Mouse (Mus musculus) limb, embryonic 11.5 days (tissue): ENCODE measurements around the gene Rtn3. TPM values are rescaled to one million over a fixed set of nuclear protein-coding genes. Genes with fewer than 3 reads are reported as not detected.
"Not testable (repeated sequence)": the region's sequence is repeated elsewhere in the genome, so short reads cannot be mapped to it uniquely, and the experiment has no call there.

Experiments
- ATAC-seq: fragments of 200-750 bp; cut with Nextera tagmentation; 2 replicates; pipeline ENCODE4 v1.8.0; 2017; ENCODE audit warnings: low read depth; ENCODE audit not compliant: insufficient number of reproducible peaks, low FRiP score, low TSS enrichment
- DNase-seq: peaks from one replicate; pipeline ENCODE4 v3.0.0-alpha.2; 2015; ENCODE audit warnings: low spot score
- H3K27ac ChIP-seq: fragments of 300-500 bp; sonication (generic); replicated peaks from 2 replicates; pipeline ENCODE4 v1.5.1; 2014; ENCODE audit warnings: low read depth, mild to moderate bottlenecking, low read length
- H3K27me3 ChIP-seq: fragments of 300-500 bp; sonication (generic); 2 replicates; pipeline ENCODE4 v1.6.1; 2014; ENCODE audit warnings: mild to moderate bottlenecking, low read length, mixed read lengths; ENCODE audit not compliant: control insufficient read depth, insufficient read depth
- H3K36me3 ChIP-seq: fragments of 300-500 bp; sonication (generic); 2 replicates; pipeline ENCODE4 v1.6.1; 2014; ENCODE audit warnings: mild to moderate bottlenecking, low read length, moderate library complexity, mixed read lengths; ENCODE audit not compliant: control insufficient read depth, insufficient read depth
- H3K4me1 ChIP-seq: fragments of 300-500 bp; sonication (generic); 2 replicates; pipeline ENCODE4 v1.6.1; 2014; ENCODE audit warnings: low read length, mixed read lengths; ENCODE audit not compliant: control insufficient read depth, insufficient read depth
- H3K4me2 ChIP-seq: fragments of 300-500 bp; sonication (generic); 2 replicates; pipeline ENCODE4 v1.6.1; 2014; ENCODE audit warnings: low read depth, mild to moderate bottlenecking, moderate library complexity; ENCODE audit not compliant: severe bottlenecking
- H3K4me3 ChIP-seq: fragments of 300-500 bp; sonication (generic); 2 replicates; pipeline ENCODE4 v1.5.1; 2014; ENCODE audit warnings: low read depth, low read length
- H3K9ac ChIP-seq: fragments of 300-500 bp; sonication (generic); 2 replicates; pipeline ENCODE4 v1.6.1; 2014; ENCODE audit warnings: mild to moderate bottlenecking, low read length
- H3K9me3 ChIP-seq: fragments of 300-500 bp; sonication (generic); 2 replicates; pipeline ENCODE4 v1.6.1; 2016; ENCODE audit warnings: low read length; ENCODE audit not compliant: control insufficient read depth
- WGBS: fragments of 180-500 bp; shearing (Covaris S2); extraction: QIAGEN DNeasy Blood & Tissue Kit; methylation state at CpG from one replicate; pipeline ENCODE4 v1.1.7; 2014; 5-methylcytosine and 5-hydroxymethylcytosine counted together
- polyA plus RNA-seq: library from polyadenylated mRNA; unstranded; fragments of >200 nt; fragmentation: Nextera tagmentation; extraction: Ambion mirVana; gene quantifications from 2 replicates; pipeline ENCODE4 v1.2.1, GENCODE M21; 2014

Gene Rtn3
- polyA plus RNA-seq, 1 experiment from 2014 or later = 94.1 TPM

DNA sequence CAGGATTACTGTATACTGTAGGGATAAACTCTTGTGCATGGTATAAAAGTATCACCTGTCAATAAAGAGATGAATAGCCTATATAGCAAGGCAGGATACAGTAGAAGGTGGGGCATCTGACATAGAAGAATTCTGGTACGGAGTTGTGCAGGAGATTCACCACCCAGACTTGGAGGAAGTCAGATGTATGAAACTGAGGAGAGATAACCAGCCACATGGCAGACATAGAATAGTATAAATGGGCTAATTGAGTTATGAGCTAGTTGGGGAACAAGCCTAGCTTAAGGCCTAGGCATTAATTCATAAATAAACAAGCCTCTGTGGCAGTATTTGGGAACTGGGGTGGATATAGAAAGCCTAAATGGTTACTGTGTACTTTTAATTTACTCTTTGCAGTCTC, 33.4 kb upstream of the Rtn3 start:
- WGBS = 96% methylated on average over 1 of the region's 1 CpGs
- Histone ChIP-seq H3K4me2 (no peak overlapping the region), H3K9ac (no peak overlapping the region), H3K4me3 (no peak overlapping the region), H3K36me3 (peaks cover 2% of the 10 kb centered on the region; the same call in 1 of the 2 replicates), H3K4me1 (no peaks in the 10 kb centered on the region), H3K27me3 (no peaks in the 10 kb centered on the region), H3K27ac (no peak overlapping the region), H3K9me3 (no peaks in the 10 kb centered on the region)
- ATAC-seq (no peak), DNase-seq (no peak)

DNA sequence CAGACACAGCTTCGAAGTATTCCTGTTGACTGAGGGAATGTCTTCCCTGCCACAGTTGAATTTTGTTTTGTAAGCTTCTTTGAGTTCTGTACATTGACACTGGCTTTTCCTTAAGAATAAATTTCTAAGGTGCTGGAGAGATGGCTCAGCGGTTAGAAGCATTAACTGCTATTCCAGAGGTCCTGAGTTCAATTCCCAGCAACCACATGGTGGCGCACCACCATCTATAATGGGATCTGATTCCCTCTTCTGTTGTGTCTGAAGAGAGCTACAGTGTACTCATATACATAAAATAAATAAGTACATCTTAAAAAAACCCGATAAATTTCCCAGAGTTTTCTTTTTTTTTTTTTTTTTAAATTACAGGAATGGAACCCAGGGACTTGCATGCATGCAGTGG, 24.9 kb upstream of the Rtn3 start:
- Histone ChIP-seq H3K4me1 (no peaks in the 10 kb centered on the region), H3K9me3 (no peaks in the 10 kb centered on the region), H3K36me3 (peaks cover 4% of the 10 kb centered on the region; the same call in 1 of the 2 replicates), H3K4me2 (no peak overlapping the region), H3K9ac (no peak overlapping the region), H3K27ac (no peak overlapping the region), H3K27me3 (no peaks in the 10 kb centered on the region), H3K4me3 (no peak overlapping the region)
- ATAC-seq (no peak), DNase-seq (no peak)
- 74% methylated on average over 4 of the region's 4 CpGs for WGBS

DNA sequence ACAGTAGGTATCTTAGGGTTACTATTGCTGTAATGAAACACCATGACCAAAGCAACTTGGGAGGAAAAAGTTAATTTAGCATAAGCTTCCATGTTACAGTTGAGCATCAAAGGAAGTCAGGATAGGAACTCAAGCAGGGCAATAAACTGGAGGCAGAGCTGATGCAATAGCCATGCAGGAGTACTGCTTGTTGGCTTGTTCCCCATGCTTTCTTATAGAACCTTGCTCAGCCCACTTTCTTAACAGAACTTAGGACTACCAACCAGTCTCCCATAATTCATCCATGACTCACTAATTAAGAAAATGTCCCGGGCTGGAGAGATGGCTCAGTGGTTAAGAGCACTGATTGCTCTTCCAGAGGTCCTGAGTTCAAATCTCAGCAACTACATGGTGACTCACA, 23.2 kb upstream of the Rtn3 start:
- DNase-seq = no peak
- no peak for ATAC-seq

DNA sequence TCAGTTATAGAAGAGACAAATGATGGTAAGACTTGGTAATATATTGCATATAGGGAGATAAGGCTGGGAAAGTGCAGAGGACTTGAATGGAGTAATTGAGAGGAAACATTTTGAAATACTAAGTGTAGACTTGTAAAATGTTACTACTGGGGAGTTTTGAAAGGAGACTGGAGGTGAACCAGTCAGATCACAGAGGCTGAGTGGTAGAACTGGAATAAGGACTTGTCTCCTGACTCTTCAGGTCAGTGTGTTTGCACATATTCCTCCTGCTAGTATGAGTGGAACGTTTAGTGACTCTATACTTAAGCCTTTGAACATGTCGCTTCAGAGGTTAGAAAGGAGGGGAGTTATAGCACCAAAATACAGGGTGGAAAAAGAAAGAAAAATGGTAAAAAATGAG, 19.4 kb upstream of the Rtn3 start:
- Histone ChIP-seq H3K36me3 (no peaks in the 10 kb centered on the region), H3K27me3 (no peaks in the 10 kb centered on the region), H3K9me3 (no peaks in the 10 kb centered on the region), H3K4me3 (no peak overlapping the region), H3K4me1 (no peaks in the 10 kb centered on the region), H3K27ac (no peak overlapping the region), H3K9ac (no peak overlapping the region), H3K4me2 (no peak overlapping the region)
- 81% methylated on average over 2 of the region's 2 CpGs for WGBS
- no peak for DNase-seq
- no peak for ATAC-seq

More for the DNA sequence above, 23.2 kb upstream of the Rtn3 start:
- no peak overlapping the region for H3K27ac ChIP-seq
- WGBS = 77% methylated on average over 1 of the region's 1 CpGs
- H3K36me3 ChIP-seq = peaks cover 4% of the 10 kb centered on the region; the same call in 1 of the 2 replicates
- no peaks in the 10 kb centered on the region for H3K27me3 ChIP-seq
- H3K9ac ChIP-seq = no peak overlapping the region
- H3K4me2 ChIP-seq = no peak overlapping the region
- H3K4me3 ChIP-seq = no peak overlapping the region
- no peaks in the 10 kb centered on the region for H3K4me1 ChIP-seq
- H3K9me3 ChIP-seq = no peaks in the 10 kb centered on the region

DNA sequence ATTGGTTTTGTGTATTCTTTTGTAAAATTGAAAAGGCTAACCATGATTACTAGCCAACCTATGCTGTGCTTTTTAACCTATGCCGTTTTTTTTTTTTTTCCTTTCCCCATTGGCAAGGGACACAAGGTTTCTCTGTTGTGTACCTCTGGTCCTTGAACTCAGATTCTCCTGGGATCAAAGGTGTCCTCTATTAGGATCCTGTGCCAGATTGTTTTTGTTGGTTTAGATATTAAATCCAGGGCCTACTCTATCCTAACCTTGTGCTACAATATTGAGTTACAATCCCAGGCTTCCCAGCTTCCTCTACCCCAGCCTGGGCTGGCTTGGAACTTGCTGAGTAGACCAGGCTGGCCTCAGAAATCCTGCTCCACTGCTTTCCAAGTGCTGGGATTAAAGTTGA, 17.6 kb upstream of the Rtn3 start:
- no peaks in the 10 kb centered on the region for H3K9me3 ChIP-seq
- no peak overlapping the region for H3K4me2 ChIP-seq
- H3K9ac ChIP-seq = no peak overlapping the region
- 73% methylated on average over 1 of the region's 1 CpGs for WGBS
- H3K27ac ChIP-seq = no peak overlapping the region
- no peak for DNase-seq
- no peaks in the 10 kb centered on the region for H3K36me3 ChIP-seq
- no peaks in the 10 kb centered on the region for H3K4me1 ChIP-seq
- ATAC-seq = no peak
- no peaks in the 10 kb centered on the region for H3K27me3 ChIP-seq
- H3K4me3 ChIP-seq = no peak overlapping the region

DNA sequence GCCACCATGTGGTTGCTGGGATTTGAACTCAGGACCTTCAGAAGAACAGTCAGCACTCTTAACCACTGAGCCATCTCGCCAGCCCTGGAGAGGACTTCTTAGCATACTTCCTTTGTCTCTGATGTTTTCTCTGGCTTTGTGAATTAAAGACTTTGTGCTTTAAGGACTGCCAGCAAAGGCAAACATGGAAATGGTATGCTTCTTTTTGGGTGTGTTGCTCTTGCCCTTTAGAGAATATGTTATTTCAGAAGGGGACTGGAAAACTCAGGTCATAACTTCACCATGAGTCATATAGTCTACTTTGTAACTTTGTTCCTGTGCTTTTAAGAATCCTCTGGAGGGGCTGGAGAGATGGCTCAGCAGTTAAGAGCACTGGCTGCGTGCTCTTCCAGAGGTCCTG, 15.7 kb upstream of the Rtn3 start:
- Histone ChIP-seq H3K4me3 (no peak overlapping the region), H3K9me3 (no peaks in the 10 kb centered on the region), H3K4me2 (no peak overlapping the region), H3K27ac (no peak overlapping the region), H3K4me1 (no peaks in the 10 kb centered on the region), H3K27me3 (no peaks in the 10 kb centered on the region), H3K36me3 (no peaks in the 10 kb centered on the region), H3K9ac (no peak overlapping the region)
- DNase-seq (no peak), ATAC-seq (no peak)
- 91% methylated on average over 2 of the region's 2 CpGs for WGBS

DNA sequence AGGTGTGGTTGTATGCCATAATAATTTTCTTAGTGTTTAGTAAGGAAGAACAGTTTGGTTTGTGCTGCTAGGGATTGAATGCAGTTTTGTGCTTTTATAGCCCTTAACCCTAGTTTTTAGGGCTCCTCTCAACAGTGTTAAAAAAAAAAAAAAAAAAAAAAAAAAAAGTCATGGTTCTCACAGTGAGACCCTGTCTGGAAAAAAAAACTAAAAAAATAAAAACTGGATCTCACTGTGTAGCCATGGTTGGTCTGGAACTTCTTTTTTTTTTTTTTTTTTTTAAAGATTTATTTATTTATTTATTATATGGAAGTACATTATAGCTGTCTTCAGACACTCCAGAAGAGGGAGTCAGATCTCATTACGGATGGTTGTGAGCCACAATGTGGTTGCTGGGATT, 13.0 kb upstream of the Rtn3 start:
- WGBS = 86% methylated on average over 1 of the region's 1 CpGs

DNA sequence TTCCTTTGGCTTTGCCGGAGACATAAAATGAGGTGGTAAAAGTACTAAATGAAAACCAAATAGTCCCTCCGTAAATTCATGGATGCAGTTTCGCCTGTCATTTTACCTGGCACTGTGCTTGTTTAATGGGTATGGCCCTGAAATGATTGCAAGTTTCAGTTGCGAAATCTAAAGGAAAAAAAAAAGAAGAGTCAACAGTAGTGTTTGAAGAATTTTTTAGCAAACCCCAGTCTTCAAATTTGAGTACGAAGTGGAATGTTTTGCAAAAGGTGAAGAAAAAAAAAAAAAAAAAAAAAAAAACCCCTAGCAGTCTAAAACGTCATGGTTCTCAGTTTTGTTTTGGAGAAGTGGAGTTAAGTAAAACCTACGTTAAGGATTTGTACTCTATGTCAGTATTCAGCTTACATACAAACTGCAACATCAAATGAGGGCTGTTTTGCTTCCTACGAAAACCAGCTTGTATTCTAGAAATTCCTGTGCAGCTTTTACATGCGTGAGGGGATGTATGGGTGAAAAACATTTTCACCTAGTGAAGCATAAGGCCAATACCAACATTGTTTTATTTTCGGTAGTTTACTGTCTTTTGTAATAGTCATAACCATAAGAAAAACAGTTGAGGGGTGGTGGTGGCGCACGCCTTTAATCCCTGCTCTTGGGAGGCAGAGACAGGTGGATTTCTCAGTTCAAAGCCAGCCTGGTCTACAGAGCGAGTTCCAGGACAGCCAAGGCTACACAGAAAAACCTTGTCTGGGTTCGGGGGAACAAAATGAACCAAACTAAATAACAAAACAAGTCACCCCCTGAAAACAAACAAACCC, 12.3 kb upstream of the Rtn3 start:
- Histone ChIP-seq H3K4me2 (peak overlapping the region; percentile 75; the same call in 1 of the 2 replicates), H3K27ac (no peak overlapping the region; the same call in 1 of the 2 replicates), H3K4me1 (no peaks in the 10 kb centered on the region), H3K4me3 (peak overlapping the region; percentile 68), H3K36me3 (no peaks in the 10 kb centered on the region), H3K9ac (no peak overlapping the region; the same call in 1 of the 2 replicates), H3K27me3 (no peaks in the 10 kb centered on the region), H3K9me3 (no peaks in the 10 kb centered on the region)
- 49% methylated on average over 14 of the region's 14 CpGs for WGBS
- ATAC-seq (no peak), DNase-seq (no peak)

More for the DNA sequence above, 13.0 kb upstream of the Rtn3 start:
- H3K9me3 ChIP-seq, H3K27me3 ChIP-seq, H3K4me3 ChIP-seq, H3K4me2 ChIP-seq, ATAC-seq, DNase-seq, H3K4me1 ChIP-seq, H3K36me3 ChIP-seq, H3K27ac ChIP-seq, H3K9ac ChIP-seq: not testable (repeated sequence)
